Mouse (Mus musculus) kidney, postnatal 0 days (tissue): ENCODE data around the gene Klhl6. TPM values are rescaled to one million over a fixed set of nuclear protein-coding genes. Genes with fewer than 3 reads are reported as not detected.

ENCODE experiments used
- ATAC-seq: fragments of 200-750 bp; cut with Nextera tagmentation; replicated peaks from 2 replicates; pipeline ENCODE4 v1.8.0; 2017; ENCODE audit warnings: low read depth, moderate number of reproducible peaks, moderate TSS enrichment, moderate library complexity; ENCODE audit not compliant: low FRiP score
- DNase-seq: peaks from one replicate; pipeline ENCODE4 v3.0.0-alpha.2; 2016; ENCODE audit warnings: low spot score
- H3K27ac ChIP-seq: fragments of 300-500 bp; sonication (generic); 2 replicates; pipeline ENCODE4 v1.5.1; 2014; ENCODE audit warnings: mild to moderate bottlenecking
- H3K27me3 ChIP-seq: fragments of 300-500 bp; sonication (generic); 2 replicates; pipeline ENCODE4 v1.6.1; 2014; ENCODE audit warnings: low read length, mixed read lengths; ENCODE audit not compliant: insufficient read depth
- H3K36me3 ChIP-seq: fragments of 300-500 bp; sonication (generic); 2 replicates; pipeline ENCODE4 v1.6.1; 2014; ENCODE audit warnings: low read length, mixed read lengths; ENCODE audit not compliant: insufficient read depth
- H3K4me1 ChIP-seq: fragments of 300-500 bp; sonication (generic); replicated peaks from 2 replicates; pipeline ENCODE4 v1.6.1; 2014; ENCODE audit warnings: antibody characterized with exemption, low read length, mixed read lengths; ENCODE audit not compliant: insufficient read depth
- H3K4me2 ChIP-seq: fragments of 300-500 bp; sonication (generic); 2 replicates; pipeline ENCODE4 v1.6.1; 2014; ENCODE audit warnings: mild to moderate bottlenecking, low read length, moderate library complexity, mixed read lengths
- H3K4me3 ChIP-seq: fragments of 300-500 bp; sonication (generic); replicated peaks from 2 replicates; pipeline ENCODE4 v1.5.1; 2014; ENCODE audit warnings: low read depth, low read length
- H3K9ac ChIP-seq: fragments of 300-500 bp; sonication (generic); 2 replicates; pipeline ENCODE4 v1.6.1; 2014; ENCODE audit warnings: low read depth, low read length
- H3K9me3 ChIP-seq: fragments of 300-500 bp; sonication (generic); replicated peaks from 2 replicates; pipeline ENCODE4 v1.6.1; 2016; ENCODE audit warnings: low read length, inconsistent platforms, mixed read lengths
- CTCF ChIP-seq: IDR thresholded peaks from 2 replicates; pipeline ENCODE4 v1.5.1; 2016; ENCODE audit warnings: antibody characterized with exemption, low read depth, mild to moderate bottlenecking, moderate library complexity
- WGBS: fragments of 180-500 bp; shearing (Covaris S2); extraction: QIAGEN DNeasy Blood & Tissue Kit; methylation state at CpG from one replicate; pipeline ENCODE4 v1.1.7; 2014; 5-methylcytosine and 5-hydroxymethylcytosine counted together
- polyA plus RNA-seq: library from polyadenylated mRNA; unstranded; fragments of >200 nt; fragmentation: Nextera tagmentation; extraction: Ambion mirVana; gene quantifications from 2 replicates; pipeline ENCODE4 v1.2.1, GENCODE M21; 2015

Gene Klhl6
- polyA plus RNA-seq, 1 experiment from 2014 or later = 12.2 TPM

- DNase-seq = no peak
- ATAC-seq = no peak
- Histone ChIP-seq H3K27ac (no peak overlapping the region), H3K9me3 (no peaks in the 10 kb centered on the region), H3K36me3 (no peaks in the 10 kb centered on the region), H3K4me3 (no peak overlapping the region), H3K27me3 (no peaks in the 10 kb centered on the region), H3K4me1 (no peaks in the 10 kb centered on the region), H3K4me2 (no peak overlapping the region), H3K9ac (no peak overlapping the region)
- TF ChIP-seq CTCF = no peak
- 88% methylated on average over 1 of the region's 1 CpGs for whole genome bisulfite sequencing
These were observed 9.4 kb downstream of the Klhl6 start for GRCm38 (mm10) chr16:19973480-19973879.

- H3K4me2 ChIP-seq = no peak overlapping the region
- no peaks in the 10 kb centered on the region for H3K9me3 ChIP-seq
- H3K4me3 ChIP-seq = no peak overlapping the region
- no peak overlapping the region for H3K27ac ChIP-seq
- DNase-seq = no peak
- H3K4me1 ChIP-seq = no peaks in the 10 kb centered on the region
- no peak for TF ChIP-seq CTCF
- ATAC-seq = no peak
- no peaks in the 10 kb centered on the region for H3K27me3 ChIP-seq
- H3K9ac ChIP-seq = no peak overlapping the region
- H3K36me3 ChIP-seq = no peaks in the 10 kb centered on the region
These were observed 10.0 kb downstream of the Klhl6 start for GRCm38 (mm10) chr16:19972736-19973350.

- Histone ChIP-seq H3K4me3 (no peak overlapping the region), H3K36me3 (no peaks in the 10 kb centered on the region), H3K9me3 (no peaks in the 10 kb centered on the region), H3K9ac (no peak overlapping the region), H3K27ac (no peak overlapping the region), H3K4me1 (no peaks in the 10 kb centered on the region), H3K4me2 (no peak overlapping the region), H3K27me3 (no peaks in the 10 kb centered on the region)
- 90% methylated on average over 5 of the region's 5 CpGs for WGBS
- ATAC-seq = no peak
- DNase-seq = no peak
- no peak for TF ChIP-seq CTCF
These were observed 13.3 kb downstream of the Klhl6 start for GRCm38 (mm10) chr16:19969506-19969905.

GRCm38 (mm10) chr16:19968666-19969065 lies 14.2 kb downstream of the Klhl6 start:
- no peak for ATAC-seq
- Histone ChIP-seq H3K4me2 (no peak overlapping the region), H3K9ac (no peak overlapping the region)

GRCm38 (mm10) chr16:19967897-19968392 lies 14.9 kb downstream of the Klhl6 start:
- ATAC-seq = no peak

More at GRCm38 (mm10) chr16:19968666-19969065, 14.2 kb downstream of the Klhl6 start:
- Histone ChIP-seq H3K4me3 (no peak overlapping the region), H3K27ac (no peak overlapping the region), H3K36me3 (no peaks in the 10 kb centered on the region), H3K9me3 (no peaks in the 10 kb centered on the region), H3K27me3 (no peaks in the 10 kb centered on the region), H3K4me1 (no peaks in the 10 kb centered on the region)
- WGBS = 98% methylated on average over 4 of the region's 4 CpGs
- no peak for DNase-seq
- TF ChIP-seq CTCF = no peak

GRCm38 (mm10) chr16:19966976-19967375 lies 15.9 kb downstream of the Klhl6 start:
- H3K27ac ChIP-seq = no peak overlapping the region

More at GRCm38 (mm10) chr16:19967897-19968392, 14.9 kb downstream of the Klhl6 start:
- Histone ChIP-seq H3K27ac (no peak overlapping the region), H3K27me3 (no peaks in the 10 kb centered on the region), H3K4me1 (no peaks in the 10 kb centered on the region), H3K9me3 (no peaks in the 10 kb centered on the region), H3K4me2 (no peak overlapping the region), H3K36me3 (no peaks in the 10 kb centered on the region), H3K4me3 (no peak overlapping the region), H3K9ac (no peak overlapping the region)
- no peak for DNase-seq
- 92% methylated on average over 1 of the region's 1 CpGs for WGBS
- TF ChIP-seq CTCF = no peak

GRCm38 (mm10) chr16:19966437-19966836 lies 16.4 kb downstream of the Klhl6 start:
- 71% methylated on average over 1 of the region's 1 CpGs for WGBS
- H3K27ac ChIP-seq = no peak overlapping the region

More at GRCm38 (mm10) chr16:19966976-19967375, 15.9 kb downstream of the Klhl6 start:
- no peak overlapping the region for H3K9ac ChIP-seq
- no peaks in the 10 kb centered on the region for H3K4me1 ChIP-seq
- H3K4me2 ChIP-seq = no peak overlapping the region
- no peaks in the 10 kb centered on the region for H3K27me3 ChIP-seq
- no peak for TF ChIP-seq CTCF
- DNase-seq (no peak), ATAC-seq (no peak)
- H3K4me3 ChIP-seq = no peak overlapping the region
- H3K36me3 ChIP-seq = no peaks in the 10 kb centered on the region
- no peaks in the 10 kb centered on the region for H3K9me3 ChIP-seq

More at GRCm38 (mm10) chr16:19966437-19966836, 16.4 kb downstream of the Klhl6 start:
- Histone ChIP-seq H3K4me1 (no peaks in the 10 kb centered on the region), H3K9me3 (no peaks in the 10 kb centered on the region), H3K4me3 (no peak overlapping the region), H3K4me2 (no peak overlapping the region), H3K27me3 (no peaks in the 10 kb centered on the region), H3K9ac (no peak overlapping the region), H3K36me3 (no peaks in the 10 kb centered on the region)
- TF ChIP-seq CTCF = no peak
- DNase-seq = no peak
- no peak for ATAC-seq
